Mouse (Mus musculus) naive thymus-derived CD4-positive, alpha-beta T cell, adult 2 months (primary cell): ENCODE data around the gene Mcm3ap.

Source experiments
- DNase-seq: peaks from one replicate; pipeline ENCODE4 v3.0.0-alpha.2; 2011; ENCODE audit warnings: low read depth

The Mcm3ap gene

DNA sequence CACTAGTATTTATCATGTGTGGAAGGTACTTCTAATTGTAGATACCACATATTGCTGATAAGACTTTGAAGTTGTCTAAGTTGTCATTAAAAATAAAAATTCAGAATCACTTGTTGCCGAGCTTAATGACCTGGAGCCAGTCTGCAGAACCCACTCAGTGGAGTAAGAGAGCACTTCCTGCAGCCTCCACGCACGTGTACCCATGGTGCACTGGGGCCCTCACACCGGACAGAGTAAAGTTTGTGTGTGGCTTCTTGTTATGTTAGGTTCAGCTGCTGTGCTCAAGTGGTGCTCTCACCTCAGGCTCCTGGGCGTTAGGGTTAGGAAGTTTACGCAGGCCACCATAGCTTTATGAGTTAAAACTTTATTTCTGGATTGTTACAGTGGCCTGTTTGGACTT, 26.8 kb downstream of the Mcm3ap start:
- no peak for DNase-seq

DNA sequence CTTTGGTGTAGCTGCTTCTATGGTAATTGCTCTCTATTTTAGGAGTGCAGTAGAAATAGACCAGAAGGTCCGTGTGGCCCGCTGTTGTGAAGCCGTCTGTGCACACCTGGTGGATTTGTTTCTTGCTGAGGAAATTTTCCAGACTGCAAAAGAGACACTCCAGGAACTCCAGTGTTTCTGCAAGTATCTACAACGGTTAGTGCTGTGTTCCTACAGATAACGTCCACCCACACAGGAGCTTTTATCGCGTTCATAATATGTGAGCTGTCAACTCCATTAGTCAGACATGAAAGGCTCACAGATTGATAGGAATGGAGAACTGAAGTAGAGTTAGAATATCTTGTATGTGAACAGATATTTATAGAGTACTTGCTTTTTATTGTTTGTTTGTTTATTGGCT, 27.6 kb downstream of the Mcm3ap start:
- no peak for DNase-seq

DNA sequence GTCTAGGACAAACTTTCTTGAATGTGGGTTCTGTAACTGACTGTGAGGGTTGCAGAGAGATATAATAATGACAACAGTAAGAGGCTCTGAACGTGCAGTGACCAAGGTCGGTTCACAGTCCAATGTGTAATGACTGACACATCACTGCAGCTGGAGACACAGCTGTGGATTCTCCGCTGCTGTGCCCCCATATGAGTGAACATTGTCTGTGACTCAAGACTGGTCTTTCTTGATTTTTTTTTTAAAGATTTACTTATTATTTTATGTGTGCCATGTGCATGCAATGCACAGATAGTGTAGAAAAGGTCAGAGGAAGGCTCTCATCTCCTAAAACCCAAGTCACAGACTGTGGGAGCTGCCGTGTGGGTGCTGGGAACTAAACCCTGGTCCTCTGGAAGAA, 28.8 kb downstream of the Mcm3ap start:
- DNase-seq = no peak

DNA sequence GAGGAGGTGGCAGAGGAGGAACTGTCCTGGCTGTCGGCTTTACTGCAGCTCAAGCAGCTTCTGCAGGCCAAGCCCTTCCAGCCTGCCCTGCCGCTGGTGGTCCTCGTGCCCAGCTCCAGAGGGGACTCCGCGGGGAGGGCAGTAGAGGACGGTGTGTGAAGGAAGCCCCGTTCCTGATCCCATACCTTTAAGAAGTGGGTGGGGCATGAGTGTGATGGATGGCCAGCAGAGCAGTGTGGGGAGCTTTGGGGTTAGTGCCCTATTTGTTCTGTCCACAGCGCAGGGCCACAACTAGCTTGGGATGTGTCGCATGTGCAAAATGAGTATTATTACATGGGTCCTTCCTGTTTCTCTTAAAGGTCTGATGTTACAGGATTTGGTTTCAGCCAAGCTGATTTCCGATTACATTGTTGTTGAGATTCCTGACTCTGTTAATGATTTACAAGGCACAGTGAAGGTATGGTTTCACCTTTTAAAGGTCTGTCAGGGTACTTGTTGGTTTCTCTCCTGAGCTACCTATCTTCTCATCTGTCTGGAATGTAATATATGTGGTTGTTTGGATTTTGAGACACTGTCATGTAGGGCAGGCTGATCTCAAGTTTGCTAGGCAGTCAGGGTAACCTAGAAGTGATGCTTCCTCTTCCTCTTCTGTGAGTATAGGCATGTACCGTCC, 35.7 kb downstream of the Mcm3ap start:
- no peak for DNase-seq

DNA sequence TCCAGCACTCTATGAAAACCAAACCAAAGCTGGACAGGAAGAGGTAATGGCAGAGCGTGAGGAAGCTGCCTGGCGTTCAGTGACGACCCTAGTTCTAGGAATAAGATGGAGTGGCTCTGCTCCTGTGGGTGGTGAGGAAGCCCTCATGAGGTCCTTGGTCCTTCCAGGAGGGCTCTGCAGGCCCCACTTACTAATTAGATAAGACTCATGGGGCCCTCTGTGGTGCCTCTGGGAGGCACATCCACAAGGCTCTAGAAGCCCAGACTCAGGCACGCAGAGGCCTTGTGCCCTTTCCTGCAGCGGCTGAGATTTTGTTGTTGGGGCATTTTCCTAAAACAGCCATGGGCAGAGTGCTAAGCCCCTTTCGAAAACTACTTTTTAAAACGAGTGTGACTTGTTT, 37.1 kb downstream of the Mcm3ap start:
- no peak for DNase-seq

DNA sequence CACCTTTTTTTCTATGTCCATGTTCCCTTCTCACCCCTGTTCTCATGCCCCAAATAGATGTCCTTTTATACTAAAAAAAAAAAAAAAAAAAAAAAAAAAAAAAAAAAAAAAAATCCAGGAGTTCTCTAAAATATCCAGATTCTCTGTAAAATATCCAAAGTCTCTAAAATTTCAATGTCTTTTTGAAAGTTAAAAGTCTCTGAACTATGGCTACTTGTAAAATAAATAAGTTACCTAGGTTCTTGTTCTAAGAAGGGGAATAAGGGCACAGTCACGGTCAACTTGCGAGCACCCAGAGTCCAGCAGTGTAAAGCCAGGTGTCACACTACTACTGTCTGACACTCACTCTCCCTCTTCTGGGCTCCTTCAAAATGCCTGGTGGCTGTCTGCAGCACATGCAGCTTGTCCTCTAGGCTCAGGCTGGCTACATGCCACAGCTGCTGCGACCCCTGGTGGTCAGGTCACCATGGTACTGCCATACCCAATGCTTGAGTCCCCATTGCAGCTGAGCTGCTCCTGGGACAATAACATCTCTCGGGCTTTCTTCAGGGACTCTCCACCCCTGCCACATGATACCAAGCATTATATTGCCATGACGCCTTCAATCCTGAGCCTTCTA, 44.3 kb downstream of the Mcm3ap start:
- peak; percentile 87 for DNase-seq

DNA sequence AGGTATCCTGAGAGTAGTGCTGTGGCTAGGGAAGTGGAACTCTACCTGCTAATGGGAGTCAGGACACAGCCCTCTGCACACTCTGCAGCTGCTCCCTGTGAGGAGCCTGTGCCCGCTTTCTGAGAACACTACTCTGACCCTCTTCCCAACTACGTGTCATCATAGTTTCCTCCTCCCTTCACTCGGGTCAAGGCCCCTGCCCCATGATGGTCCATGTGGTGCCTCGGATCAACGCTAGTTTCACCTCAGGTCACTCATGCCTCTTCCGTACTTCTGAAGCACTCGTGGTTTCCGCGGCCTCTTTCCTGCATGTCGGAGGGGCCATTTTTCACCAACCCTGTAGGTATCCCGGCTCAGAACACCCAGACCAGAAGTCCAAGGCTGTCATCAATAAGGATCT, 62.2 kb downstream of the Mcm3ap start:
- DNase-seq = no peak

DNA sequence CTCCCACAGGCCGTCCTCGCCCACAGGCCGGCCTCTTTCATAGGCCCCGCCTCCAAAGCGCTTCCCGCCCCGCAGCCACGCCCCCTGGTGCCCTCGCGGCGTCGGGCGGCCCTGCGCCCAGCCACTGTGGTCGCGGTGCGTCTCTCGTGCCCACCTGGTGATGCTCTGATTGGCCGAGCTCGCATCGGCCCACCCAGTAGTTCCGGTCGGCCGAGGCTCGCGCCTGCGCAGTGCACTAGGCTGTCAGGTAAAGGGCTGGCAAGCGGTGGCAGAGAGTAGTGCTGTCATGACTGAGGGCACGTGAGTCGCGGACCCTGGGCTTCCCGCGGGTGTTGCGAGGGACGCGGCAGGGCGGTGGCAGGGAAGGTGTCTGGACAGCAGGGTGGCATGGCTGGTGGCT, 62.6 kb downstream of the Mcm3ap start, which contains the start of gene Lss:
TSS of gene Lss (plus strand) at position 214 of the 400 bp plus-strand sequence.
- DNase-seq = peak; percentile 96

DNA sequence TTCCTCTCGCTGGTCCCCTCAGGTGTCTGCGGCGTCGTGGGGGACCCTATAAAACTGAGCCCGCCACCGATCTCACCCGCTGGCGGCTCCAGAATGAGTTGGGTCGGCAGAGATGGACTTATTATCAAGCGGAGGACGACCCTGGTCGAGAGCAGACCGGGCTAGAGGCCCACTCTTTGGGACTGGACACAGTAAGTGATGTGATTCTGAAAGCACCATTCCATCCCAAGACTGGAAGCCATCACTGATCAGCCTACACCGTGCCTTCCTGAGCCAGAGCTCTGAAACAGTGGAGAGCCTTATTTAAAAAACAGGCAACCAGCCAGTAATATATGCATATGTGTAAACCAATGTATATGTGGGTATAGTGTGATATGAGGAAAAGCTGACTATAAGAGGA, 63.1 kb downstream of the Mcm3ap start:
- DNase-seq = no peak

DNA sequence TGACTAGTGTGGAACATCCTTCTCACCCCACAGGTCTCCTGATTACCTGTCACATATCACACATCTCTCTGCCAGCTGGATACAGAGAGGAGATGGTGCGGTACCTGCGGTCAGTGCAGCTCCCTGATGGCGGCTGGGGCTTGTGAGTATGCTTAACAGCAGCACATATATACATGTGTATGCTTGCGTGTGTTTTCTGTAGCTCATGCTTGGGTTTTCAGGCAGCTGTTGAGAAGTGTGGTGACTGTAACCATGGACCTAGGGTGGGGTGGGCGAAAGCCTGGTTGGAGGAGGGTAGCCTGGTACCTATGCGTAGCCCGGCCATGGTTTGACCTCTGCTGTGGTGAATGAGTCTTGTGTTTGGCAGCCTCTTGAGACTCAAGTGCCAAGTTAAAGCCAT, 66.8 kb downstream of the Mcm3ap start:
- DNase-seq = no peak

DNA sequence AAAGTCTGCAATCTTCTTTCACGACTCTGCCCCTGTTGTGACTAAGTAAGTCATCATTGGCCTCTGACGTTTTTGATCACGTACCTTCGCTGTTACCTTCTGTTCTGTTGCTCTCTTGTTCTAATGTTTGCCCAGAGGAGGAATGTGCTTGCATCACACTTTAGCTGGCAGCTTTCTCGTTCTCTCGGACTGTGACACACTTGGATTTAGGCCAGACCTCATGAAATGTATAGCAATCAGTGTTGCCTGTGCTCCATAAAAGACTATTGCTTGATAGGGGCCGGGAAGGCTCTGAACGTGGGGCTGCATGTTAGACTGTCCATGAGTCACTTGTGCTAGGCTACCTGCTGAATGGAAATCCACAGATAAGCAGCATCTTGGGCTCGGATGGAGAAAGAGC, 68.9 kb downstream of the Mcm3ap start:
- DNase-seq = no peak

DNA sequence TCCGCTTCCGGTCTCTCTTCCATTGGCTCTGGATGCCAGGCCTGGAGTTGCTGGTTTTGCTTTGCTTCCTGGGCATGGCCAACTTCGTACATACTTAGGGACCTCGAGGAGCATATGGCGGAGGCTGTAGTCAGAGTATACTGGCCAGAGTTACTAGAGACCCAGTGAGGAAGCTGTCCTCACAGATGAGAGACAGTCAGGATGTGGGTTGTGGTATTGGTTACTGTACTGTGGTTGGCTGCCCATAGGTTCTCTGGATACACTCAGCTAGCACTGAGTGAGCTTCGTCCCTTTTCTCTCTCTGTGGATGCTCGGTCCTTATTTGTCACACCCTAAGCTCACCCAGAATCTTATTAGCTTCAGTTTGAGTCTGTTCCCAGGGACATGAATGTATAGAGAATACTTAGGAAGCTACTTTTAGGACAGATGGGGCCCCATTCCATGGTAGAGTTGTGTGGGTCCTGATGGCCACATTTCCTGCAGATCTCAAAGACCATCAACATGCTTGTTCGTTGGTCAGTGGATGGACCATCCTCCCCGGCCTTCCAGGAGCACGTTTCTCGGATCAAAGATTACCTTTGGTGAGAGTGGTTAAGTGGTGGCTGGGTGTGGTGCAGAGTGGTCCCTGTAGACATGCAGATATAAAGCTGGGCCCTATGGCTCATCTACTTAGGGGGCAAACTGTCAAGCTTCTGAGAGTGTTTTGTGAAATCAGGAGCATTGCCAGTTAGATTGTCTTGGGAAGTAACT, 72.8 kb downstream of the Mcm3ap start:
- no peak for DNase-seq

DNA sequence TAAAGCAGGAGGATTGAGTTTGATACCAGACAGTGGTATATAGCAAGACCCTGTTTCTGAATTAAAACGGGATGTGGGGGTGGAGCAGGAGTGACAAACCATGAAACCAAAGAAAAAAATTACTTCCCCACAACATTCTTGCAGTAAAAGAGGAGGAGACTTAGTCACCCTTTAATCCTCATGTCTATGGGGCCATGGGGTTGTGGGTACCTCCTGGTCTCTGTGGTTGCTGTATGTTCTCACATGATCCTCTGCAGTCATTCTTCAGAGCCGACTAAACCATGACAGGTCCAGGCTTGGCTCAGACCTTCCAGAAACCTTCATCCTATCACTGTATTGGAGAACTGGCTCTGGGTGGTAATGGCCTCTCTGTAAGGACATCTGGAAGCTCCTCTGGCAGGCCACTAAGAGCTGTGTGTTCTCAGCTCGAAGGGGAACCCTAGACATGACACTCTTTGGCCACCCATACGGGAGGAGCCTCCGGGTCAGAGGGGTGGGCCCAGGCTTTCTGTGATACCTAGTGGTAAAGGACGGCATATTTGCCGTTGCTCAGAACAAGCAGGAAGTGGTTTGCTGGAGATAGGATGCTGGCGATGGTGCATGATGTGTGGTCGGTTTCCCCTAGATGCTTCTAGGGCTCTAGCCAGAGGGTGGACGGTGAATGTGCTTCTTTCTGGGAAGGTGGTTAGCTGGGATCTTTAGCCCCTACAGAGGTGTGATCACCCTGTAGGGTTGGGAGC, 74.1 kb downstream of the Mcm3ap start:
- peak; percentile 28 for DNase-seq

DNA sequence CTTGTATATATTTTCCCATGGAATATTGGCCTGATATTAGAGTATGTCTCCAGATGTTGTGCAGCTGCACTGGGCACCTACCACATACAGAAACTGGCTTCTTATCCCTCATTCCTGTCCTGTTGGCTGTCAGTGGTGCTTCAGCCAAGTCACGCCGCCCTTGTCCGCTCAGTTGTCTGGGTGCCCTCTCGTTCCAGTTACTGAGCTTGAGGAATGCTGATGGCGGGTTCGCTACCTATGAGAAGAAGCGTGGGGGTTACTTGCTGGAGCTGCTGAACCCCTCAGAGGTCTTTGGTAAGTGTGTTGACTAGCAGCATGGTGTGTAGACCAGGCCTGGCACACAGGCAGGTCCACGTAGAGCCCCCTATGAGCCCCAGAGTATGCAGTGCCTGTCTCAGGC, 77.8 kb downstream of the Mcm3ap start:
- no peak for DNase-seq

DNA sequence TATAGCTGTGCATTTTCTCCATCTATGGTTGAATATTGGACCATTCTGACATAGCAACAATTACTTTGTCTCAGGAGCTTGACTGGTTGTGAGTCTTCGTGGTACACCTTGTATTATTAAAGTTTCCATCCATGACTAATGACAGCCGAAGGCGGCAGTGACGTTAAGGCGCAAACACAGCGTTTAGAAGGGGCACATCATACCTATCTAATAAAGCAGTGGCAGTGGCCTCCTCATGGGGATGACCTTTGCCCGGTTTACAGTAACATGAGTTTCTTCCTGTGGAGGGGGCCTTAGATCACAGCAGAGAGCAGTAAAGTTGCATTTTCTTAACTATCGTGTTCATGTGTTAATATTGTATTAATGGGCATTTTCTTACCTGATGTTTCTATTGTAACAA, 79.5 kb downstream of the Mcm3ap start:
- DNase-seq = no peak

DNA sequence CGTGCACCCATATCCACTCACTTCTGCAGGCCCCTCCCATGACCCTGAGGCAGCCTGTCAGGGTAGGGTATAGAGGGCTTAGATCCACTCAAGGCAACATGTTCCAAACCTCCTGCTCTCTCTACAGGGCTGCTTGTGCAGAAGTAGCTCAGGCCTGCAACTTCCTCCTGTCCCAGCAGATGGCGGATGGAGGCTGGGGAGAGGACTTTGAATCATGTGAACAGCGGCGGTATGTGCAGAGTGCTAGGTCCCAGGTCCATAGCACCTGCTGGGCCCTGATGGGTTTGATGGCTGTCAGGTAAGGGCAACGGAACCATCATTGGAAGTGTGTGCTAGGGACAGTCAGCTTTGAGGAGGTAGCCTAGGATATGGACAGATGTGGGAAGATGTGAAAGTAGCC, 81.7 kb downstream of the Mcm3ap start:
- DNase-seq = no peak

DNA sequence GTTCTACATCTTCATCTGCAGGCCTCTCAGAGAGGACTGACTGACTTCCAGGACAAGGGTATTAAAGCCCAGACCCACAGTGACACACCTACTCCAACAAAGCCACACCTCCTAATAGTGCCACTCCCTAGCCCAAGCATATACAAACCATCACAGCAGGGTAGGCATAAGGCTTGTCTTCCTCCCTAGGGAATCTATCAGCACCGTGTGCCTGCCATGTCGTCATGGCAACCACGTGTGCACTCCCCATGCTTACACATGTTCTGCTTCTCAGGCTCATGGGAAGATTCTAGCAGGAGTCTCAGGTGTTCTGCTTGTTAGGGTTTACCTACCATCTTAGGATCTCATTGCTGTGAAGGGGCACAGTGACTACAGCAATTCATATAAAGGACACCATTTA, 82.8 kb downstream of the Mcm3ap start:
- DNase-seq = no peak

DNA sequence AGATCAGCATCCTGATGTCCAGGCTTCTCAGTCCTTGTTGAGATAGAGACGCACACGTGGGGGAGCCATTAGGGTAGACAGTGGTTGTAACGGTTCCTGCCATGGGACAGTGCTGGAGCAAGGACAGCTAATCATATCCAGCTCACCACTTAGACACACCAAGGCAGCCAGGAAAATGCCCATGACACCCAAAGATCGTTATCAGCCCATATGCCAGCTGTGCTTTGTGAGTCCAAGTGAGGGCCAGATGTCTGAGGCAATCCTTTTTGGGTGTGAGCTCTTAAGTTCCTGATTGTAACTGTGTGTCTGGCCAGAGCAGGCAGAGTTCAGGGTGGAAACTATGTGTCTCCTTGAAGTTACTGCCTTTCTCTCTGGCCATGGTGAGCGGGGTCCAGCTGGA, 85.3 kb downstream of the Mcm3ap start:
- DNase-seq = no peak

DNA sequence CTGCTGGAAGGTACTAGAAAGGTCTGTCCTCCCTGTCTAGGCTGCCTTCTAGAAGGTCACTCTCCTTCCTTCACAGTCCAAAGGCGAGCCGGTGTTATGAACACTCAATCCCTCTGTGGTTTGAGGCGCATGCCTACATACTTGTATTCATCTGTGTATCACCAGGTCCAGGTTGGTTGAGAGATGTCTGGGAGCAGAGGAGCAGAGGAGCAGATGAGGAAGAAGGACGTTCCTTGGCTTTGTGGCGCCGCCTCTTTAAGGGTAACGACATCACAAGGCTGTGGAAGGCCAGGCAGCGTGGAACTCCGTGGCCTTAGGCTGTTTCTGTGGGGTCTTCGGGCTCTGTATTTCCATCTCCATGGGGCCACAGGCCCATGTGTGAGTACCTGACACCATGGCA, 93.2 kb downstream of the Mcm3ap start, which contains the start of gene Spatc1l:
TSS of gene Spatc1l (plus strand) at position 301 of the 400 bp plus-strand sequence.
- no peak for DNase-seq
